Mouse (Mus musculus) cerebellum, postnatal 14 days (tissue): Measurements from ENCODE around the gene Jakmip3.

Source experiments
- DNase-seq, 2 experiments: peaks; one replicate each; pipeline ENCODE4 v3.0.0; 2021; ENCODE audit warnings: mixed read lengths in 2 of 2

Jakmip3 gene

GRCm38 (mm10) chr7:138940612-138941461 is at the start of gene Jakmip3:
Gene Jakmip3, plus strand, starts transcription at chr7:138940730.
- peak; percentile 79 to 84 for DNase-seq

DNA sequence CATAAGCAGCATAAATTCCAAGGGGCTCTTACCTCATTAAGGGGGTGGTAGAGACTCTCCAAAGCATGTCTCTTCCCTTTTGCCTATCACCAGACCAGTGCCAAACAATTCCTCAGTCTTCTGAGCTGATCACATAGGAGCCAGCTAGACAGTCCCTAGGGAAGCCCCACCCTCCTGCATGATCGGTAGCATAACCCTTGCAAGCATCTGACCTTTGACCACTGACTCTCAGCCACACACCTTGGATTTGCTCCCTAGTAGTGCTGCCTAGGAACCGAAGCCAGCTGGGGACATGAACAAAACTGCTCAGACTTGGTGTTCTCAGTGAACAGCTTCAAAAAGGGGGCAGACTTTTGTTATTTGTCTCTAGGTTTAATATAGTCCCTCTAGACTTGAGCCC is 42.4 kb upstream of the Jakmip3 start:
- DNase-seq, result no peak

DNA sequence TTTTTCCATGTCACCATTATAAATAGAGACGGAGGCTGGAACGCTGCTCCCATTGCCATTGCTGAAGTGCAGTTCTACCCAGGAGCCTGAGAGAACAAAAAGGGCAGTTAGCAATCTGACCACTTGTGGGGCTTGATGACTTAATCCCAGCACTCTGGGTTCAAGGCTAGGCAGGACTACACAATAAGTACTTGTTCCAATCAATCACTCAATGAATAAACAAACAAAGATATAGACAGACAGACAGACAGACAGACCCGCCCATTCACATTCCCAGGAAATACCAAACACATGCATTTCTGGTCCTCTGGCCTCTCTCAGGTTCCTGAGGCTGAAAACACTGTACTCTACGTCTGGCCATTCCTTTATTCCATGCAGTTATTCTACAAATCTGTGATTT is 41.8 kb upstream of the Jakmip3 start:
- DNase-seq, result no peak

- no peak for DNase-seq
Observed at GRCm38 (mm10) chr7:138903886-138904435, 36.6 kb upstream of the Jakmip3 start.

DNA sequence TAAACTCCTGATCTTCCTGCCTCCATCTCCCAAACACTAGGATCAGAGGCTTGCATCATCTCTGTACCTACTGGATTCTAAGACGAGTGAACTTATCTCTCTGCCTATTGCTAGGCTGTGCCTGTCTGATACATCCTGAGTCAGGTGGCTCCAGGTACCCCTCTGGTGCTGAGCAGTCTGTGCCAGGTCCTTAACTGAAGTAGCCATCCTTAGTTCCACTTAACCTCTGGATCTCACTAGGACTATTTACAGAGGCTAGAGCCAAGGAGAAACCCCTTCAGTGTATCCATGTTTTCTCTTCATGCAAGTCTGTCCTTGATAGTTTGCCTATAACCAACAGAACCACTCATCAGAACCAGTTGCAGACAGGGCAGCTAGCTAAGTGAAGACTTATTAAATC is 34.1 kb upstream of the Jakmip3 start:
- DNase-seq, result no peak

GRCm38 (mm10) chr7:138907043-138907442 is 33.5 kb upstream of the Jakmip3 start:
- DNase-seq, result peak; percentile 37 to 38

DNA sequence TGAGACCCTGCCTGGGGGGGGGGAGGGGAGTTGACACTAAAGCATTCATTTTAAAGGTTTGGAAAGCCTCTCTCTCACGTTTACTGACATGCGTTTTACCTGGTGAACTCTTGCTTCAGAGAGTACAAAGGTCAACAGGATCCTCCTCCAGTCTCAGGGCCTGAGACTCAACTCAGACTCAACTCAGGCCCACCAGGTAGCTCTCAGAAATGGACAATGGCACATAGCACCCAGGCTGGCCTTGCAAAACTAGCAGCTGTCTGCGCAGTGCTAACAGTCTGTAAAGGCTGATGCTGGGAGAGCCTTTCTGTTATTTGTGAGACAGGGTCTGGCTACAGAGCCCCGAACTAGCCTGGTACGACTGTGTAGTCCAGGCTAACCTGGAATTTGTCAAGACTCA is 32.6 kb upstream of the Jakmip3 start:
- no peak for DNase-seq

DNA sequence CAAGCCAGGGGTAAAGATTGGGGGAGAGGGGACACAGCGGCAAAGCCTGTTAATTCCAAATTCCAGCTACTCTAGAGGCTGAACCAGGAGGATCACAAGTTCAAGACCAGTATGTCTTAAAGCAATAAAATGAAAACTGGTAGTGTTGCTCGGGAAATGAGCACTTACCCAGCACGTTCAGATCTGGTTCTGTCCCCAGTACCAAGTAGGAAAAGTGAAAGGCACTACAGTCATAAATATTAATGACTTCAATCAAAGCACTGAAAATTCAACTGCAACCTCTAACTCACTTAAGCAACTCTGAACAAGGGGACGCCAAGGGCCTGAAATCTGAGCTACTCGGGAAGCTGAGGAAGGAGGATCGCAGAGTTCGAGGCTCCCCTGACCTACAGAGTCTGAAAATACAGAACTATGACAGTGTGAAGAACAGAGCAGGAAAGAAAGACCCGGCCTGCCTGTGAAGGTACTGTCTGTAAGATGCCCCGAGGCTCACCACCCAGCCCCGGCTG is 31.7 kb upstream of the Jakmip3 start:
- no peak for DNase-seq

GRCm38 (mm10) chr7:138909277-138910192 is 31.0 kb upstream of the Jakmip3 start, which contains the start of gene Bnip3:
Gene Bnip3, minus strand, starts transcription at chr7:138909519.
- peak; percentile 92 to 93 for DNase-seq

DNA sequence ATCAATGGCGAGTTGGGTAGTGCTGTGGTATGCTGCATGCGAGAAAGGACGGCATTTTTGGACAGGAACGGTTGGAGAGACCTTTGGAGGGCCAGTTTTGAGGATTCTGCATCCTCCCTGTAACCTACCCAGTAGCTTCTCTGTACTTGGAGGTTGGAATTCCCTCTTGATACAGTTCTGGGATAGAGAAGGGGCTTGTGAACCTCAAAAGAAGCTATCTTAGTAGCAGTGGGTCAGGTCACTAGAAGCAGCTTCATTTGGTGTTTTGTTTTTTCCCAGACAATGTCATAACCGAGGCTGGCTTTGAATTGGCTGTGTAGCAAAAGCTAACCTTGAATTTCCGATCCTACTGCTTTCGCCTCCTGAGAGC is 30.4 kb upstream of the Jakmip3 start:
- DNase-seq, result no peak

DNA sequence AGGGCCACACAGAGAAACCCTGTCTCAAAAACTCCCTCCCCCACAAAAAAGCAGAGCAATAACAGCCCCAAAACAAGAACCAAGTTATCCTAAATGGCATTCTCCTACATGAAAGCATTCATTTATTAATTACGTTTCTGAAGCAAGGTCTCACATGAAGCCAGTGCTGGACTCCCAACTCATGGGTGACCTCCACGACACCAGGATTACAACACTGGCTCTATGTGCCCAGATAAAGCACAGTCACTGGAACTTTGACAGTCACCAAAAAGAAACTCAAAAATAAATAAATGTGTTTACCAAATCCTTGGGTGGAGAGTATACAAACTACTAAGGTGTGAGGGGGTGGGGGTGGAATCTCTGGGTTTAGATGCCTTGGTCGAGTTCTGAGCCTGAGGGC is 26.9 kb upstream of the Jakmip3 start:
- DNase-seq, result no peak

GRCm38 (mm10) chr7:138919156-138919944 is 21.2 kb upstream of the Jakmip3 start:
- DNase-seq, result peak; percentile 27 to 38

- no peak for DNase-seq
Observed at GRCm38 (mm10) chr7:138921611-138922010, 18.9 kb upstream of the Jakmip3 start.

GRCm38 (mm10) chr7:138923756-138924425 is 16.6 kb upstream of the Jakmip3 start:
- peak in 1 of 2 experiments; percentile 30 for DNase-seq

DNA sequence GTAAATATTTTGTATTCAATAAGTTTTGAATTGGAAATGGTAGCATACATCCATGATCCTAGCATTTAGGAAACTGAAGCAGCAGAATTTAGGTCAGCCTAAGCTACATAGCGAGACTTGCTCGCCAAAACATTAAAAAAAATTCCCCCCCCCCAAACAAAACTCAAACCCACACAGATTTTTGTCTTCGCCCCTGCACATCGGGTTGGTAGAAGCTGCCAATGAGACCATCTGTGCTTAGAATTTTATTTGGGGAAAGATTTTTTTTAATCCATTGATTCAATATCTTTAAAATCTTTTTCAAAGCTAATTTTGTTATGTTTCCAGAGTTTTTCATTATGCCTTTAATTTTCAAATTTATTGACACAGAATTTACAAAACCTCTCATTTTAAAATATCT is 12.1 kb upstream of the Jakmip3 start:
- no peak for DNase-seq

GRCm38 (mm10) chr7:138934523-138934922 is 6.0 kb upstream of the Jakmip3 start:
- DNase-seq, result no peak

GRCm38 (mm10) chr7:138938991-138939390 is 1.5 kb upstream of the Jakmip3 start:
- DNase-seq, result no peak

- DNase-seq, result peak; percentile 83 to 85
Observed at GRCm38 (mm10) chr7:138940256-138940611, 296 bp upstream of the Jakmip3 start.

GRCm38 (mm10) chr7:138941571-138941970 is 1.0 kb downstream of the Jakmip3 start:
- peak; percentile 33 to 37 for DNase-seq

DNA sequence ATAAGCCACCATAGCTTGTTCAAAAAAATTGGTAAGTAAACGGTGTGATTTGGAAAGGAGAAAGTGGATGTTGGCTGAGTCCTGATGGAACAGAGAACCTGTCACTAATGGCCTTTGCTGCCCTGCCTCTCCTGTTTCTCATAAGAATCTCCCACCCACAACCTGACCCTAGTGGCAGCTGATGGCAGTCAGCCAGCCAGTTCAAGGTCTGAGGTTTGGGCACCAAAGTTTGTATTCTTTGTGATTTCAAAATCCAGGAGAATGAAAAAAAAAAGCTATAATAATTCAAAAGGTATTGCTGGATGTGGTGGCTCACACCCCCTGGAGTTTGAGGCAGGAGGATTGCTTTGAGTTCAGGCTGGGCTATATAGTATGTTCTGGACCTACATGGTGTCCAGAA is 1.8 kb downstream of the Jakmip3 start:
- no peak for DNase-seq

- DNase-seq, result no peak
Observed at GRCm38 (mm10) chr7:138945668-138946067, 5.1 kb downstream of the Jakmip3 start.

GRCm38 (mm10) chr7:138947741-138948140 is 7.2 kb downstream of the Jakmip3 start:
- DNase-seq, result no peak
